Mouse (Mus musculus) activated CD4-positive, CD25-positive, alpha-beta regulatory T cell, adult 4 months (primary cell): ENCODE measurements around the gene Hcn4. TPM values are rescaled to one million over a fixed set of nuclear protein-coding genes. Genes with fewer than 3 reads are reported as not detected.

Source experiments
- ATAC-seq: one replicate; pipeline ENCODE4 v1.8.0; 2017
- polyA plus RNA-seq, 2 experiments: library from polyadenylated mRNA; unstranded; fragments of 100-300 nt; shearing (Covaris generic); gene quantifications; one replicate each; pipeline ENCODE4 v1.2.1; 2017

The Hcn4 gene
- not detected for polyA plus RNA-seq

- ATAC-seq, result no peak
Observed at GRCm38 (mm10) chr9:58823139-58823917, at the start of gene Hcn4. TSS of gene Hcn4 (plus strand) at chr9:58823412.

- ATAC-seq, result no peak
Observed at GRCm38 (mm10) chr9:58774761-58775160, 48.5 kb upstream of the Hcn4 start.

GRCm38 (mm10) chr9:58775363-58775762, 47.8 kb upstream of the Hcn4 start:
- no peak for ATAC-seq

- ATAC-seq, result no peak
Observed at GRCm38 (mm10) chr9:58789476-58789875, 33.7 kb upstream of the Hcn4 start.

- no peak for ATAC-seq
Observed at GRCm38 (mm10) chr9:58798155-58798554, 25.1 kb upstream of the Hcn4 start.

GRCm38 (mm10) chr9:58801441-58801840, 21.8 kb upstream of the Hcn4 start:
- no peak for ATAC-seq

GRCm38 (mm10) chr9:58802294-58802693, 20.9 kb upstream of the Hcn4 start:
- no peak for ATAC-seq

- ATAC-seq, result no peak
Observed at GRCm38 (mm10) chr9:58802802-58803201, 20.4 kb upstream of the Hcn4 start.

GRCm38 (mm10) chr9:58805601-58806318, 17.5 kb upstream of the Hcn4 start:
- ATAC-seq, result no peak

GRCm38 (mm10) chr9:58811171-58811570, 12.0 kb upstream of the Hcn4 start:
- ATAC-seq, result no peak

GRCm38 (mm10) chr9:58815552-58816260, 7.5 kb upstream of the Hcn4 start:
- ATAC-seq, result no peak

- ATAC-seq, result no peak
Observed at GRCm38 (mm10) chr9:58816458-58816857, 6.8 kb upstream of the Hcn4 start.

- no peak for ATAC-seq
Observed at GRCm38 (mm10) chr9:58817676-58818075, 5.5 kb upstream of the Hcn4 start.

- no peak for ATAC-seq
Observed at GRCm38 (mm10) chr9:58822431-58823091, 651 bp upstream of the Hcn4 start.

GRCm38 (mm10) chr9:58823918-58824215, 655 bp downstream of the Hcn4 start:
- no peak for ATAC-seq

- ATAC-seq, result no peak
Observed at GRCm38 (mm10) chr9:58829627-58830026, 6.4 kb downstream of the Hcn4 start.

GRCm38 (mm10) chr9:58832939-58833338, 9.7 kb downstream of the Hcn4 start:
- no peak for ATAC-seq

- ATAC-seq, result no peak
Observed at GRCm38 (mm10) chr9:58837174-58837573, 14.0 kb downstream of the Hcn4 start.

- ATAC-seq, result no peak
Observed at GRCm38 (mm10) chr9:58838504-58838903, 15.3 kb downstream of the Hcn4 start.

- no peak for ATAC-seq
Observed at GRCm38 (mm10) chr9:58841655-58842054, 18.4 kb downstream of the Hcn4 start.

- no peak for ATAC-seq
Observed at GRCm38 (mm10) chr9:58844597-58844996, 21.4 kb downstream of the Hcn4 start.

GRCm38 (mm10) chr9:58847008-58847407, 23.8 kb downstream of the Hcn4 start:
- no peak for ATAC-seq

- no peak for ATAC-seq
Observed at GRCm38 (mm10) chr9:58847676-58848075, 24.5 kb downstream of the Hcn4 start.
